Mouse (Mus musculus) CD8-positive naive resting alpha-beta T cell, adult 2 months (primary cell): ENCODE results near the gene Lrfn2.

Experiments used
- DNase-seq, 2 experiments: peaks; one replicate each; pipeline ENCODE4 v3.0.0; 2022; ENCODE audit warnings: low read depth in 2 of 2, low spot score in 2 of 2

The Lrfn2 gene

GRCm38 (mm10) chr17:49124642-49125041 lies 192.5 kb downstream of the Lrfn2 start:
- no peak for DNase-seq
